Mouse (Mus musculus) cerebellum, adult 11 months (tissue): ENCODE results near the gene Anapc5.

Experiments
- DNase-seq: peaks from one replicate; pipeline ENCODE4 v3.0.0; 2022

Anapc5 gene

DNA sequence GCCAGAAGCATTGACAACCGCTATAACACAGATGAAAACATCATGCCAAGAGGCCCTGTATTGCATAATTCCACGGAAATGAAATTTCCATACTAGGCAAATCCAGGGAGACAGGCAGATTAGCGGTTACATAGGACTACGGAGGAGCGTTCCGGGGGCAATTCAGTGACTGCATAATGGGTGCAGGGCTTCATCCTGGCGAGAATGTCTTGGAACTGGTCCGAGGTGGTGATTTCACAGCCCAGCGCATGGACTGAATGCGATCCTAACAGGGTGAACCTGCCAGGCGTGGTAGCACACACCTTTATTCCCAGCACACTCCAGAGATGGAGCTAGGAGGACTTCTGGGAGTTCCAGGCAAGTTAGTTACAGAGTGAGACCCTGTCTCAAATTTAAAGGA, 53.9 kb downstream of the Anapc5 start:
- DNase-seq, result no peak

DNA sequence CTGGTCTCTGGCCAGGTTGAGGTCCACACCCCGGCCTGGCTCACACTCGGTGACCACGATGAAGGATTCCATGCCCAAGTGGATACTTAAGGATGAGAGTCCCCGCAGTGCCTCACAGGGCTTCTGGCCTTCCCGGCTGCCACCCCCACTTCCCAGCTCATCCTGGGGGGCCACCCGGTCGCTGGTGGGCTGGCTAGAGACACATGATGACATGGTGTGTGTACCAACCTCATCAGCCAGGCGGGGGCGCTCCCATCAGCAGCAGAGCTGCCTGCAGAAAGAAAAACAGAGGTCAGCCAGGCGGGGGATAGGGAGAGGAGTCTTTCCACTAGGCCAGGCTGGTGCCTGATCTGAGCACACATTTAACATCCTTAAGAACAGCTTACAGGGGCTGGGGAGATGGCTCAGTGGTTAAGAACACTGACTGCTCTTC, 57.1 kb downstream of the Anapc5 start:
- peak; percentile 73 for DNase-seq

DNA sequence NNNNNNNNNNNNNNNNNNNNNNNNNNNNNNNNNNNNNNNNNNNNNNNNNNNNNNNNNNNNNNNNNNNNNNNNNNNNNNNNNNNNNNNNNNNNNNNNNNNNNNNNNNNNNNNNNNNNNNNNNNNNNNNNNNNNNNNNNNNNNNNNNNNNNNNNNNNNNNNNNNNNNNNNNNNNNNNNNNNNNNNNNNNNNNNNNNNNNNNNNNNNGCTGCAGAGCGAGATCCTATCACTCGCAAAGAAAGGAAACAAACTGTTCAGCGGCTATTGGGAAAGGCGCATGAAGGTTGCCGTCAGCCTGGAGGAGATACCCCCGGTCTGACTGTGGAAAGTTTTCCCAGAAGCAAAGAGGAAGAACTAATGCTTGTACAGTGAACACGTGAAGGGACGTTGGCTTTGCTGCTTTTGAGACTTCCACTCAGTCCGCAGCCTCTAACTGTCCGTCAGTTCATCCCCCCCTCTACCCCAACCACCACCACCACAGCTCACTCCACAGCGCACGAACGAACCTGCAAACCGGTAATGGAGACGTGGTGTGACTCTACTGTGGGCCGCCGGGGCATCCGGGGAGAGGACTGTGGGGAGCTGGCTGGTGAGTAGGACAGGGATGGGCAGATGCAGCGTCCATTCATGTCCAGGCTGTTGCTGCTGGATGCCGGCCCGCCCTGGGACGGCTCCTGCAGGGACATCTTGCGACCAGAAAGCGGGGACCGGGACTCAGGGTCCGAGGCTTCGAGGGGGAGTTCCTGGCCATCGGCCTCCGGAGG, 57.7 kb downstream of the Anapc5 start:
- no peak for DNase-seq

DNA sequence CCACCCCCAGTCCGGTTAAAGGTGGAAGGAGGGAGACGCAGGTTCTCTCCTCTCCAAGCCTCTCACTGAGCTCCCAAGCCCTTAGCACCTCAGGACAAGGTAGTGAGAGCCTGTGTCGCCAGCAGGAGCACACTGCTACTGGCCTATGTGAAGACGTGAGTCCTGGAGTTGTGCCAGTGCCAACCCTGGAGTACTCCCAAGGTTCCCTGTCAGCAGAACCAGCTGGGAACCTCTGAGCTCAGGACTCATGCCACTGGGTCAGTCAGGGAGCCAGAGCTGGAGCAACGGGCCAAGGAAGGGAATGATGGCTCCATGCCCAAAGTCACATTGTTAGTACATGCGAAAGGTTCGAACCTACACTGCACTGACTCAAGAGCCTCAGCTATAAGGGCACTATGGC, 64.5 kb downstream of the Anapc5 start:
- peak; percentile 80 for DNase-seq

DNA sequence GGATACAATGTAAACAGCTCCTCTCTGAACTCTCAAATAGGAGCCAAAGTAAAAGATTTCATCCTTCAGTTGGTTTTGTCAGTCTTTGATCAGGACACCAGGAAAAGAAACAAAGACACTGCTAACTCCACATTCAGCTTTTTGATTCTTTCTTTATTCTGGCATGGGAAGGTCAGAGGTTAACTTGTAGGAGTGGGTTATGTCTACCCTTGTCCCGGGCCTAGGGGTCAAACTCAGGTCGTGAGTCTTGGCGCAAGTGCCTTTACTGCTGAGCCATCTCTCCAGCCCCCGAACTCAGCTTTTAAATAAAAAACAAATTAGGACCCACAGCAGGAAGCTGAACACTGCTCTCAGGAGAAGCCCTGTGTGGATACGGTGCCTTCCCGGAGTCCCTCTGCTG, 65.0 kb downstream of the Anapc5 start:
- DNase-seq, result no peak

DNA sequence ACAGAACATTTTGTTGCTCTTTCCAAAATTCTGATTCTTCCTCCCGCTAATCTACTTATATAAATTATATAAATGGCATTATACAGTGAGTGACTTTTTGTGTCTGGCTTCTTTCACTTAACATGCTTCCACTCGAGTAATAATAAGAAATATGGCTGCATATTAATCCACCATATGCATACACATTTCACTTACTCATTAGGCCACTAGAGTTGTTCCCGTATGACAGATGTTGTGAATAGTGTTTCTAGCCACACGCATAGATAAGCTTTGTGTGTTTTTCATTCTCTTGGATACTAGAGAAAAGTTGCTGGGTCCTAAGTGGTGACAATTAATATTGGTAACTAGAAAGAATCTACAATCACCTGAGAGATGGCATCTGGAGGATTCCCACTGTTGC, 65.5 kb downstream of the Anapc5 start:
- DNase-seq, result no peak

DNA sequence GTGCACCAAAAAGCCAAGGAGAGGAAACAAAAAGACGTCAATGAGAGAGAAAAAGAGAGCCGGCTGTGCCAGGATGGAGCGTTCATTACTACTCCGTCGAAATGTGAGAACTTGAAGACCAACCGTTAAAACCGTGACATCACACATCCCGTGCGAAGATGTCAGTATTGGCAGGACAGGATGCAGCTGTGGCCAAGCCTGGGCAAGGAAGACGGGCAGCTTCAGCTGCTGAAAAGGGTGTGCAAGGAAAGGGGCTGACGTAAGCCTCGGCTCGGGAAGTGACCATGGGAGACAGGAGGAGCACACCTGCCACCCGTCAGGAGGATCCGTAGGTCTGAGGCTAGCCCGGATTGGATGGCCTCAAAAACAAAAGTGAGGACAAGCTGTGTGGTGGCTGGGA, 66.7 kb downstream of the Anapc5 start:
- DNase-seq, result no peak

DNA sequence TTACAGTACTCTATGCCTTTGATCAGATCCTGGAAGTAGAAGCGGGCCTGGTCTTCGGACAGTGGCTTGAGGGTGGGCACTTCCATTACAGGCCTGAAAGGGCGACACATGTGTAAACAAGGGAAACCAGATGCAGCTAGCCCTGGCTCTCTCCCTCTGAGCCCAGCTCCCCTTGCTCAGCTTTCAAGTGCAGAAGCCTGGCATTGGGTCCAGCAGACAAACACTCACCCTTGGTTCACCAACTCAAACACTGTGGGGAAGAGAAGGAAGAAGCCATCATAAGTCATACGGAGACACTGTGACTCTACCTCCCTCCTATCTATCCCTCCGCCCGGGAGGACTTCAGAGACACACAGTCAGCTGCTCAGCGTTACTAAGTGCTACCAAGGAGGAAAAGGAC, 73.2 kb downstream of the Anapc5 start:
- DNase-seq, result no peak

DNA sequence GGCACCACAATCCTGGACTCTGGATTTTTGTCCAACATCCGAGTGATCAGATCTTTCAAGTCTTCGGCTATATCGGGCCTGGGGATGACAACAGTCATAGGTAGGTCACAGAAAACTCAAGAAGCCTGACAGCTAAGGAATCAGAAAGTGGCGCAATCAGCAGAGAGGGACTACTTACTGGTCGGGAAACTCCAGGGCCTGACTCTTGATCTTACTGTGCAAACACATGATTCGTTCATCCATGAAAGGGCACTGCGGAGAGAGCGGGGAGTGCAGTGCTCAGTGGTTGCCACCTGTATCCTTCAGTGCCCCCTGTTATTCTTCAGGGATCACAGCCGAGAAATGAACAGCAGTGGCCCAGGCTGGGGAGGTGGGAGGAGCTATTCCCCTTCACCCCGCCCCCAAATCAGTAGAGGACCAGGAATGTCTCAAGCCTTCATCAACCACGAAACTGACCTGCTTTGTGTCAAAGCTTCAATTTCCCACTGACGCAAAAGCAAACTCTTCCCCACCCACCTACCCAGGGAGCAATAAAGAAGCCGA, 77.2 kb downstream of the Anapc5 start:
- DNase-seq, result no peak
